Mouse (Mus musculus) layer of hippocampus, postnatal 36 days (tissue): ENCODE measurements around the gene Plxnc1. TPM values are rescaled to one million over a fixed set of nuclear protein-coding genes. Genes with fewer than 3 reads are reported as not detected.

Experiments
- DNase-seq, 2 experiments: peaks; one replicate each; pipeline ENCODE4 v3.0.0; 2022
- total RNA-seq, 2 experiments: library from RNA; stranded (reverse); gene quantifications; 2 replicates each; pipeline ENCODE4 v1.2.3; 2021

Gene Plxnc1
- total RNA-seq, 2 experiments from 2014 or later, result 32.6 to 33.5 TPM

GRCm38 (mm10) chr10:94818781-94819665 is 125.6 kb downstream of the Plxnc1 start:
- DNase-seq, result no peak

- no peak for DNase-seq
Observed at GRCm38 (mm10) chr10:94818127-94818526, 126.5 kb downstream of the Plxnc1 start.

- DNase-seq, result peak in 1 of 2 experiments; percentile 45
Observed at GRCm38 (mm10) chr10:94811907-94812851, 132.5 kb downstream of the Plxnc1 start.

GRCm38 (mm10) chr10:94809946-94810472 is 134.6 kb downstream of the Plxnc1 start:
- DNase-seq, result no peak

GRCm38 (mm10) chr10:94808275-94808674 is 136.4 kb downstream of the Plxnc1 start:
- DNase-seq, result no peak

- no peak for DNase-seq
Observed at GRCm38 (mm10) chr10:94807323-94807722, 137.3 kb downstream of the Plxnc1 start.

- no peak for DNase-seq
Observed at GRCm38 (mm10) chr10:94804909-94805220, 139.8 kb downstream of the Plxnc1 start.

- peak in 1 of 2 experiments; percentile 26 for DNase-seq
Observed at GRCm38 (mm10) chr10:94804029-94804908, 140.4 kb downstream of the Plxnc1 start.

- no peak for DNase-seq
Observed at GRCm38 (mm10) chr10:94800677-94801354, 143.8 kb downstream of the Plxnc1 start.

GRCm38 (mm10) chr10:94799485-94800239 is 145.0 kb downstream of the Plxnc1 start:
- DNase-seq, result no peak

- no peak for DNase-seq
Observed at GRCm38 (mm10) chr10:94798128-94798527, 146.5 kb downstream of the Plxnc1 start.

GRCm38 (mm10) chr10:94794666-94795244 is 149.9 kb downstream of the Plxnc1 start:
- DNase-seq, result no peak

- DNase-seq, result no peak
Observed at GRCm38 (mm10) chr10:94793914-94794313, 150.7 kb downstream of the Plxnc1 start.

- DNase-seq, result no peak
Observed at GRCm38 (mm10) chr10:94789205-94789604, 155.4 kb downstream of the Plxnc1 start.

- DNase-seq, result no peak
Observed at GRCm38 (mm10) chr10:94780618-94781262, 163.9 kb downstream of the Plxnc1 start.

- DNase-seq, result no peak
Observed at GRCm38 (mm10) chr10:94779319-94779718, 165.3 kb downstream of the Plxnc1 start.

GRCm38 (mm10) chr10:94777576-94777975 is 167.1 kb downstream of the Plxnc1 start:
- DNase-seq, result peak; percentile 12 to 23

GRCm38 (mm10) chr10:94771496-94771895 is 173.1 kb downstream of the Plxnc1 start:
- peak; percentile 26 to 45 for DNase-seq

GRCm38 (mm10) chr10:94747011-94747410 is 197.6 kb downstream of the Plxnc1 start:
- DNase-seq, result no peak

- DNase-seq, result no peak
Observed at GRCm38 (mm10) chr10:94741459-94741858, 203.2 kb downstream of the Plxnc1 start.
